Comparison of ENCODE assay signal across 8 mouse cellular contexts in genomic region chr5:34185051-34185580, GRCm38 (mm10). TPM values are rescaled to one million over a fixed set of nuclear protein-coding genes. Genes with fewer than 3 reads are reported as not detected.
A peak's percentile ranks its signal among the peaks of the same experiment; 100 is the strongest.
DNase-seq lines count a peak whose midpoint lies in the region; ATAC-seq lines count a peak whose summit lies in the region.

No protein-coding gene starts in this region.

- H3K4me3 ChIP-seq in midbrain, embryonic 13.5 days (replicated peaks) = peak overlapping the region; percentile 94; the same call in 1 of the 2 replicates
- no peak overlapping the region for H3K4me3 ChIP-seq in midbrain, embryonic 11.5 days (ENCODE audit: low read depth, low read length)
- peak overlapping the region; percentile 95; the same call in 1 of the 2 replicates for H3K4me3 ChIP-seq in midbrain, embryonic 14.5 days (replicated peaks; ENCODE audit: low read depth, low read length)

- peak overlapping the region; percentile 79; the same call in 1 of the 2 replicates for H3K9ac ChIP-seq in midbrain, embryonic 13.5 days (replicated peaks)
- no peak overlapping the region for H3K9ac ChIP-seq in midbrain, embryonic 11.5 days (ENCODE audit: low read length)
- peak overlapping the region; percentile 16; the same call in 1 of the 2 replicates for H3K9ac ChIP-seq in midbrain, embryonic 14.5 days (replicated peaks; ENCODE audit: low read length)

- peak overlapping the region; percentile 80 for H3K4me2 ChIP-seq in midbrain, embryonic 13.5 days (replicated peaks)
- H3K4me2 ChIP-seq in midbrain, embryonic 11.5 days = no peak overlapping the region
- H3K4me2 ChIP-seq in midbrain, embryonic 14.5 days (ENCODE audit: low read length) = peak overlapping the region; percentile 74

- H3K27me3 ChIP-seq in midbrain, embryonic 13.5 days = peaks cover 9% of the 10 kb centered on the region
- no peaks in the 10 kb centered on the region; the same call in 1 of the 2 replicates for H3K27me3 ChIP-seq in midbrain, embryonic 11.5 days (ENCODE audit: control insufficient read depth, insufficient read depth, low read length)
- H3K27me3 ChIP-seq in midbrain, embryonic 14.5 days (ENCODE audit: control insufficient read depth, insufficient read depth, low read length) = no peaks in the 10 kb centered on the region

- peaks cover 39% of the 10 kb centered on the region for H3K36me3 ChIP-seq in midbrain, embryonic 13.5 days
- no peaks in the 10 kb centered on the region for H3K36me3 ChIP-seq in midbrain, embryonic 11.5 days (ENCODE audit: control insufficient read depth, insufficient read depth, low read length)
- peaks cover 42% of the 10 kb centered on the region for H3K36me3 ChIP-seq in midbrain, embryonic 14.5 days (ENCODE audit: control insufficient read depth, insufficient read depth, low read length)

- no peak overlapping the region for H3K27ac ChIP-seq in midbrain, embryonic 13.5 days
- H3K27ac ChIP-seq in midbrain, embryonic 11.5 days (ENCODE audit: low read depth, low read length) = no peak overlapping the region
- H3K27ac ChIP-seq in midbrain, embryonic 14.5 days (replicated peaks; ENCODE audit: low read depth, low read length) = no peak overlapping the region

- H3K9me3 ChIP-seq in midbrain, embryonic 13.5 days = no peaks in the 10 kb centered on the region
- H3K9me3 ChIP-seq in midbrain, embryonic 11.5 days (ENCODE audit: control insufficient read depth, low read length) = no peaks in the 10 kb centered on the region
- no peaks in the 10 kb centered on the region for H3K9me3 ChIP-seq in midbrain, embryonic 14.5 days (ENCODE audit: control insufficient read depth, low read length)

- intact Hi-C loops in heart, postnatal 25 days (cut with DNase I) = no loop called here

- 93% methylated on average over 1 of the region's 1 CpGs for WGBS in midbrain, embryonic 13.5 days
- WGBS in midbrain, embryonic 11.5 days = 84% methylated on average over 1 of the region's 1 CpGs
- 100% methylated on average over 1 of the region's 1 CpGs for WGBS in midbrain, embryonic 14.5 days

- DNase-seq in heart, adult 11 months = peak; percentile 90
- DNase-seq in heart, postnatal 25 days (ENCODE audit: low spot score) = no peak
- no peak for DNase-seq in midbrain, embryonic 11.5 days (ENCODE audit: low spot score, missing footprints)
- DNase-seq in gastrocnemius, postnatal 4 days (ENCODE audit: low spot score in 2 of 2) = peak; percentile 7 to 11
- no peak for DNase-seq in midbrain, embryonic 14.5 days
- DNase-seq in ovary, postnatal 14 days (ENCODE audit: low spot score) = no peak

- H3K4me1 ChIP-seq in midbrain, embryonic 13.5 days (replicated peaks) = peaks cover 50% of the 10 kb centered on the region
- peaks cover 16% of the 10 kb centered on the region for H3K4me1 ChIP-seq in midbrain, embryonic 11.5 days (ENCODE audit: control insufficient read depth, insufficient read depth, low read length)
- peaks cover 31% of the 10 kb centered on the region for H3K4me1 ChIP-seq in midbrain, embryonic 14.5 days (ENCODE audit: control insufficient read depth, insufficient read depth, low read length)

- no peak for ATAC-seq in midbrain, embryonic 13.5 days
- no peak for ATAC-seq in midbrain, embryonic 11.5 days (ENCODE audit: low FRiP score)
- no peak for ATAC-seq in midbrain, embryonic 14.5 days (ENCODE audit: low FRiP score, low TSS enrichment)
- no peak for ATAC-seq in granulocyte monocyte progenitor cell, adult 5-6 weeks (replicated peaks; ENCODE audit: poor library complexity, severe bottlenecking)

RNA-seq across cellular contexts. Expression of gene Mxd4, which starts 2.4 kb away (rescaled TPM):
- total RNA-seq in heart, postnatal 25 days (2021) = 10 to 100 TPM; 72.6 to 89.1 TPM
- polyA plus RNA-seq in midbrain, embryonic 13.5 days (2015; fragmentation: Nextera tagmentation; extraction: Ambion mirVana) = 32.8 and 34.9 TPM in 2 replicates
- polyA plus RNA-seq in midbrain, embryonic 11.5 days (2014; fragmentation: Nextera tagmentation; extraction: Ambion mirVana) = 19.3 and 20.8 TPM in 2 replicates
- total RNA-seq in gastrocnemius, postnatal 4 days (2021) = 10 to 100 TPM; 79.5 to 81.3 TPM
- 32.5 and 35.7 TPM in 2 replicates for polyA plus RNA-seq in midbrain, embryonic 14.5 days (2014; fragmentation: Nextera tagmentation; extraction: Ambion mirVana)
- total RNA-seq in granulocyte monocyte progenitor cell, adult 5-6 weeks (2014; fragmentation: Nextera tagmentation) = 36.7 and 43.4 TPM in 2 replicates
- total RNA-seq in granulocyte monocyte progenitor cell, adult 5-6 weeks (2017) = 21.6 and 22.7 TPM in 2 replicates

RNA-seq across cellular contexts. Expression of gene Haus3, which starts 15.8 kb away (rescaled TPM):
- total RNA-seq in heart, postnatal 25 days (2021) = 1 to 10 TPM; 3.4 to 3.9 TPM
- polyA plus RNA-seq in midbrain, embryonic 13.5 days (2015; fragmentation: Nextera tagmentation; extraction: Ambion mirVana) = 21.9 and 24.5 TPM in 2 replicates
- 47.7 and 48.1 TPM in 2 replicates for polyA plus RNA-seq in midbrain, embryonic 11.5 days (2014; fragmentation: Nextera tagmentation; extraction: Ambion mirVana)
- 1 to 10 TPM; 7.9 to 8.4 TPM for total RNA-seq in gastrocnemius, postnatal 4 days (2021)
- 12.8 and 16.4 TPM in 2 replicates for polyA plus RNA-seq in midbrain, embryonic 14.5 days (2014; fragmentation: Nextera tagmentation; extraction: Ambion mirVana)
- total RNA-seq in granulocyte monocyte progenitor cell, adult 5-6 weeks (2014; fragmentation: Nextera tagmentation) = 56.3 and 65.6 TPM in 2 replicates
- 168 and 214 TPM in 2 replicates for total RNA-seq in granulocyte monocyte progenitor cell, adult 5-6 weeks (2017)

RNA-seq across cellular contexts. Expression of gene Poln, which starts 15.9 kb away (rescaled TPM):
- 1 to 10 TPM; 3.3 to 3.4 TPM for total RNA-seq in heart, postnatal 25 days (2021)
- polyA plus RNA-seq in midbrain, embryonic 13.5 days (2015; fragmentation: Nextera tagmentation; extraction: Ambion mirVana) = 0.66 and 0.89 TPM in 2 replicates
- polyA plus RNA-seq in midbrain, embryonic 11.5 days (2014; fragmentation: Nextera tagmentation; extraction: Ambion mirVana) = 0.40 and 1.5 TPM in 2 replicates
- total RNA-seq in gastrocnemius, postnatal 4 days (2021) = 1 to 10 TPM; 2.1 TPM
- polyA plus RNA-seq in midbrain, embryonic 14.5 days (2014; fragmentation: Nextera tagmentation; extraction: Ambion mirVana) = 0.27 and 0.58 TPM in 2 replicates
- total RNA-seq in granulocyte monocyte progenitor cell, adult 5-6 weeks (2014; fragmentation: Nextera tagmentation) = 0.58 and 0.97 TPM in 2 replicates
- total RNA-seq in granulocyte monocyte progenitor cell, adult 5-6 weeks (2017) = 0.69 and 2.5 TPM in 2 replicates

Comparison
In these comparisons a context has a peak if more than half of its experiments do, and no peak if none do; other contexts are left out.
1. DNase-seq: peak in heart, adult 11 months (single experiment) and gastrocnemius, postnatal 4 days (2 of 2); none in heart, postnatal 25 days (single experiment), midbrain, embryonic 11.5 days (single experiment), midbrain, embryonic 14.5 days (single experiment) and ovary, postnatal 14 days (single experiment).
2. RNA of gene Haus3, which starts 15.8 kb away (total RNA-seq): 56.3 to 214 TPM in granulocyte monocyte progenitor cell, adult 5-6 weeks; 7.9 to 8.4 TPM in gastrocnemius, postnatal 4 days and 3.4 to 3.9 TPM in heart, postnatal 25 days; every median in the first group is over 4 times any median in the second.